Mouse (Mus musculus): ENCODE measurements at regions not wholly inside any gene's neighbourhood (a gene's known extent, or its start where the extent isn't known, plus 50 kb on each side); places are given as distances from the start of the nearest gene placed in this dataset.

DNA sequence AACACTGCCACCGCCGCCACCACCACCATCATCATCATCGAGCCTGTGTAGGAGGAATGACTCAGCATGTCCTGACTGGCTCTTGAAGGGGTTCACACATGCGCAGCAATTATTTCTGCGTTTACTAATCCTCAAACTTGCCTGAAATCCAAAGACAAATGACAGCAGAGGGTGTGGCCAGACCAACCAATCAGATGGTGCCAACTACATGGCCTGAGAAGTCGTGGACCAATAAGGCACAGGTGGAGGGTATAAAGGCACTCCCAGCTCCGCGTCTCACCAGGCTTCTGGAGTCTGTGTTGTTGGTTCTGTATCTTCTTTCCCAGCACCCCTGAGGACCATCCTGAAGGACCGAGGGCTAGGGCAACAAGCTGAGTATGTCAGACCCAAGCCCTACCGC is 123.1 kb upstream of the Eomes start:
- H3K36me3 ChIP-seq (replicated peaks; ENCODE audit: insufficient read depth, low read length): no peaks in the 10 kb centered on the region
- TF ChIP-seq CTCF (IDR thresholded peaks at IDR 0.05; ENCODE audit: low read depth) (no peak), EP300 (IDR thresholded peaks at IDR 0.05; ENCODE audit: low read depth) (no peak)
- ATAC-seq (no peak), DNase-seq (no peak)
- H3K9ac ChIP-seq (replicated peaks): no peak overlapping the region
- H3K27ac ChIP-seq (ENCODE audit: low read depth): no peak overlapping the region
- no peaks in the 10 kb centered on the region for H3K27me3 ChIP-seq (ENCODE audit: insufficient read depth, low read length)
- WGBS (ENCODE audit: insufficient replicate concordance): 85% methylated on average over 10 of the region's 10 CpGs
- H3K4me2 ChIP-seq (ENCODE audit: low read depth, low read length): no peak overlapping the region
- H3K9me3 ChIP-seq (ENCODE audit: low read length): no peaks in the 10 kb centered on the region
- no peak overlapping the region for H3K4me3 ChIP-seq (ENCODE audit: low read depth, low read length)
- H3K4me1 ChIP-seq (ENCODE audit: insufficient read depth): no peaks in the 10 kb centered on the region

GRCm38 (mm10) chr9:118357406-118357805 is 120.6 kb upstream of the Eomes start:
- ATAC-seq: no peak
- Histone ChIP-seq H3K9me3 (ENCODE audit: low read length) (no peaks in the 10 kb centered on the region), H3K9ac (replicated peaks) (no peak overlapping the region), H3K4me1 (ENCODE audit: insufficient read depth) (no peaks in the 10 kb centered on the region), H3K27ac (ENCODE audit: low read depth) (no peak overlapping the region), H3K27me3 (ENCODE audit: insufficient read depth, low read length) (no peaks in the 10 kb centered on the region), H3K4me2 (ENCODE audit: low read depth, low read length) (no peak overlapping the region), H3K36me3 (replicated peaks; ENCODE audit: insufficient read depth, low read length) (no peaks in the 10 kb centered on the region), H3K4me3 (ENCODE audit: low read depth, low read length) (no peak overlapping the region)
- no peak for DNase-seq
- no peak for TF ChIP-seq EP300 (IDR thresholded peaks at IDR 0.05; ENCODE audit: low read depth)
- TF ChIP-seq CTCF (IDR thresholded peaks at IDR 0.05; ENCODE audit: low read depth): no peak
- WGBS (ENCODE audit: insufficient replicate concordance): 79% methylated on average over 8 of the region's 8 CpGs

- Histone ChIP-seq H3K4me3 (ENCODE audit: low read depth, low read length) (no peak overlapping the region), H3K4me1 (ENCODE audit: insufficient read depth) (no peaks in the 10 kb centered on the region), H3K27ac (ENCODE audit: low read depth) (no peak overlapping the region), H3K9ac (replicated peaks) (no peak overlapping the region), H3K36me3 (replicated peaks; ENCODE audit: insufficient read depth, low read length) (no peaks in the 10 kb centered on the region), H3K4me2 (ENCODE audit: low read depth, low read length) (no peak overlapping the region), H3K9me3 (ENCODE audit: low read length) (no peaks in the 10 kb centered on the region), H3K27me3 (ENCODE audit: insufficient read depth, low read length) (no peaks in the 10 kb centered on the region)
- ATAC-seq (no peak), DNase-seq (no peak)
- 70% methylated on average over 2 of the region's 2 CpGs for WGBS (ENCODE audit: insufficient replicate concordance)
- TF ChIP-seq EP300 (IDR thresholded peaks at IDR 0.05; ENCODE audit: low read depth) (no peak), CTCF (IDR thresholded peaks at IDR 0.05; ENCODE audit: low read depth) (no peak)
Measured at GRCm38 (mm10) chr9:118363929-118364328, 114.1 kb upstream of the Eomes start.

DNA sequence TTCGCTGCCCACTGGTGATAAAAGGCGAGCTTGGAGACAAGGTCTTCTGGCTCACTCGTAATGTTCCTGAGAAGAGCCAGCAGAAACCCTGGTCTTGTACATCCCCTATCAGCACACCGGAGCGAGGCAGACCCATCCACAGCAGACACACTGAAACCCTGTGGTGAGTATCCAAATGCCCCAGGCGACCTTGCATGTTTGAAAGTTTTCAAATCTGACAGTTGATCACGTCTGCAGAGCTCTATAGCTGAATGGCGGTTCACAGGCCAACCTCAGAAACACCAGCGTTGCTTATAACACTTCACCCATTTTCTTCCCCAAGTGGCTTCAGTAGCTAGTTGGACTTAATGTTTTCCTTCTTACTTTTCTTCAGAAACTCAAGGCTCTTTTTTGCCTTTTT is 112.6 kb upstream of the Eomes start:
- no peak for TF ChIP-seq CTCF (IDR thresholded peaks at IDR 0.05; ENCODE audit: low read depth)
- TF ChIP-seq EP300 (IDR thresholded peaks at IDR 0.05; ENCODE audit: low read depth): no peak
- H3K4me2 ChIP-seq (ENCODE audit: low read depth, low read length): no peak overlapping the region
- H3K9me3 ChIP-seq (ENCODE audit: low read length): no peaks in the 10 kb centered on the region
- no peak overlapping the region for H3K9ac ChIP-seq (replicated peaks)
- DNase-seq (no peak), ATAC-seq (no peak)
- no peak overlapping the region for H3K27ac ChIP-seq (ENCODE audit: low read depth)
- H3K4me3 ChIP-seq (ENCODE audit: low read depth, low read length): no peak overlapping the region
- no peaks in the 10 kb centered on the region for H3K27me3 ChIP-seq (ENCODE audit: insufficient read depth, low read length)
- H3K4me1 ChIP-seq (ENCODE audit: insufficient read depth): no peaks in the 10 kb centered on the region
- 65% methylated on average over 9 of the region's 9 CpGs for WGBS (ENCODE audit: insufficient replicate concordance)
- no peaks in the 10 kb centered on the region for H3K36me3 ChIP-seq (replicated peaks; ENCODE audit: insufficient read depth, low read length)

DNA sequence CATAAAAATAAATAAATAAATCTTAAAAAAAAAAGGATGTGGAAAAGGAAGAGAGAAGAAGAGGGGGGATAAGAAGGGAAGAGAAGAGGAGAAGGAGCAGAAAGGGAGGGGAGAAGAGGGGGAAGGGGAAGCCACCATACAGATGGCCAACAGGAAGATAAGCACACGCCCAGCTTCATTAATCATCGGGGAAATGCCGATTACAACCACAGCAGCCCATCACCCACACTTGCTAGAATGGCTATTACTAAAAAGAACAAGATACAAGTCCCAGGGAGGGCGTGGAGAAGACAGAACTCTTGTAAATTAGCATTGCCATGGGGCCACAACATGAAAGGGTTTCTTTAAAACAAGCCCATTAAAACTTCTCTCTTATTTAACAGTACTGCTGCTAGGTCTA is 110.7 kb upstream of the Eomes start:
- Histone ChIP-seq H3K4me3 (ENCODE audit: low read depth, low read length) (no peak overlapping the region), H3K27me3 (ENCODE audit: insufficient read depth, low read length) (no peaks in the 10 kb centered on the region), H3K27ac (ENCODE audit: low read depth) (no peak overlapping the region), H3K4me2 (ENCODE audit: low read depth, low read length) (no peak overlapping the region), H3K9ac (replicated peaks) (no peak overlapping the region), H3K36me3 (replicated peaks; ENCODE audit: insufficient read depth, low read length) (no peaks in the 10 kb centered on the region), H3K4me1 (ENCODE audit: insufficient read depth) (no peaks in the 10 kb centered on the region), H3K9me3 (ENCODE audit: low read length) (no peaks in the 10 kb centered on the region)
- TF ChIP-seq EP300 (IDR thresholded peaks at IDR 0.05; ENCODE audit: low read depth) (no peak), CTCF (IDR thresholded peaks at IDR 0.05; ENCODE audit: low read depth) (no peak)
- no peak for DNase-seq
- no peak for ATAC-seq
- 47% methylated on average over 4 of the region's 4 CpGs for WGBS (ENCODE audit: insufficient replicate concordance)

GRCm38 (mm10) chr9:118370581-118370980 is 107.4 kb upstream of the Eomes start:
- ATAC-seq (no peak), DNase-seq (no peak)
- WGBS (ENCODE audit: insufficient replicate concordance): 79% methylated on average over 6 of the region's 6 CpGs
- no peak overlapping the region for H3K4me3 ChIP-seq (ENCODE audit: low read depth, low read length)
- H3K9me3 ChIP-seq (ENCODE audit: low read length): no peaks in the 10 kb centered on the region
- no peaks in the 10 kb centered on the region for H3K4me1 ChIP-seq (ENCODE audit: insufficient read depth)
- no peak overlapping the region for H3K4me2 ChIP-seq (ENCODE audit: low read depth, low read length)
- TF ChIP-seq EP300 (IDR thresholded peaks at IDR 0.05; ENCODE audit: low read depth): no peak
- TF ChIP-seq CTCF (IDR thresholded peaks at IDR 0.05; ENCODE audit: low read depth): no peak
- H3K27me3 ChIP-seq (ENCODE audit: insufficient read depth, low read length): no peaks in the 10 kb centered on the region
- H3K36me3 ChIP-seq (replicated peaks; ENCODE audit: insufficient read depth, low read length): no peaks in the 10 kb centered on the region
- no peak overlapping the region for H3K9ac ChIP-seq (replicated peaks)
- no peak overlapping the region for H3K27ac ChIP-seq (ENCODE audit: low read depth)

GRCm38 (mm10) chr9:118374680-118375079 is 103.3 kb upstream of the Eomes start:
- TF ChIP-seq EP300 (IDR thresholded peaks at IDR 0.05; ENCODE audit: low read depth): no peak
- TF ChIP-seq CTCF (IDR thresholded peaks at IDR 0.05; ENCODE audit: low read depth): no peak
- Histone ChIP-seq H3K4me1 (ENCODE audit: insufficient read depth) (no peaks in the 10 kb centered on the region), H3K9ac (replicated peaks) (no peak overlapping the region), H3K4me3 (ENCODE audit: low read depth, low read length) (no peak overlapping the region), H3K4me2 (ENCODE audit: low read depth, low read length) (no peak overlapping the region), H3K27me3 (ENCODE audit: insufficient read depth, low read length) (no peaks in the 10 kb centered on the region), H3K27ac (ENCODE audit: low read depth) (no peak overlapping the region), H3K36me3 (replicated peaks; ENCODE audit: insufficient read depth, low read length) (no peaks in the 10 kb centered on the region), H3K9me3 (ENCODE audit: low read length) (no peaks in the 10 kb centered on the region)
- 71% methylated on average over 5 of the region's 5 CpGs for WGBS (ENCODE audit: insufficient replicate concordance)
- DNase-seq: no peak
- no peak for ATAC-seq
